Mouse (Mus musculus): ENCODE measurements around the gene 6720489N17Rik.
"Not testable (repeated sequence)": the region's sequence is repeated elsewhere in the genome, so short reads cannot be mapped to it uniquely, and the experiment has no call there.

The 6720489N17Rik gene

GRCm38 (mm10) chr13:62623577-62624276, at the start of gene 6720489N17Rik:
6720489N17Rik (minus strand) TSS chr13:62624182.
- DNase-seq (ENCODE audit: low read depth): peak; percentile 66

- no peak for DNase-seq (ENCODE audit: low read depth)
Observed at GRCm38 (mm10) chr13:62653369-62653743, 29.4 kb upstream of the 6720489N17Rik start.

GRCm38 (mm10) chr13:62652681-62653368, 28.8 kb upstream of the 6720489N17Rik start:
- peak; percentile 66 for DNase-seq (ENCODE audit: low read depth)

GRCm38 (mm10) chr13:62627071-62627470, 3.1 kb upstream of the 6720489N17Rik start:
- DNase-seq (ENCODE audit: low read depth): peak; percentile 43

GRCm38 (mm10) chr13:62624277-62624665, 289 bp upstream of the 6720489N17Rik start:
- DNase-seq (ENCODE audit: low read depth): not testable (repeated sequence)

GRCm38 (mm10) chr13:62617449-62617848, 6.5 kb downstream of the 6720489N17Rik start:
- DNase-seq (ENCODE audit: low read depth): not testable (repeated sequence)

- not testable (repeated sequence) for DNase-seq (ENCODE audit: low read depth)
Observed at GRCm38 (mm10) chr13:62571099-62571498, 52.9 kb downstream of the 6720489N17Rik start, which contains the start of gene Zfp934. Zfp934 (minus strand) TSS chr13:62571199.

- not testable (repeated sequence) for DNase-seq (ENCODE audit: low read depth)
Observed at GRCm38 (mm10) chr13:62561696-62562095, 62.3 kb downstream of the 6720489N17Rik start.

GRCm38 (mm10) chr13:62558189-62559110, 65.5 kb downstream of the 6720489N17Rik start, which contains the start of gene Zfp935:
Zfp935 (minus strand) TSS chr13:62558511.
- peak; percentile 5 for DNase-seq (ENCODE audit: low read depth)

All from c-Kit-positive CD71-negative TER-119-negative erythroid progenitor cells, embryonic 14.5 days (primary cell).